Mouse (Mus musculus) hindbrain, embryonic 12.5 days (tissue): ENCODE results near the gene Bex3. TPM values are rescaled to one million over a fixed set of nuclear protein-coding genes. Genes with fewer than 3 reads are reported as not detected.
"Not testable (repeated sequence)": the region's sequence is repeated elsewhere in the genome, so short reads cannot be mapped to it uniquely, and the experiment has no call there.

Experiments used
- ATAC-seq: fragments of 200-750 bp; cut with Nextera tagmentation; 2 replicates; pipeline ENCODE4 v1.8.0; 2017; ENCODE audit warnings: moderate TSS enrichment; ENCODE audit not compliant: low FRiP score
- H3K27ac ChIP-seq: fragments of 300-500 bp; sonication (generic); 2 replicates; pipeline ENCODE4 v1.5.1; 2016; ENCODE audit warnings: mild to moderate bottlenecking
- H3K27me3 ChIP-seq: fragments of 300-500 bp; sonication (generic); 2 replicates; pipeline ENCODE4 v1.6.1; 2016; ENCODE audit warnings: mild to moderate bottlenecking
- H3K36me3 ChIP-seq: fragments of 300-500 bp; sonication (generic); 2 replicates; pipeline ENCODE4 v1.6.1; 2016; ENCODE audit warnings: mild to moderate bottlenecking
- H3K4me1 ChIP-seq: fragments of 300-500 bp; sonication (generic); 2 replicates; pipeline ENCODE4 v1.6.1; 2016
- H3K4me2 ChIP-seq: fragments of 300-500 bp; sonication (generic); replicated peaks from 2 replicates; pipeline ENCODE4 v1.6.1; 2016; ENCODE audit warnings: mild to moderate bottlenecking
- H3K4me3 ChIP-seq: fragments of 300-500 bp; sonication (generic); 2 replicates; pipeline ENCODE4 v1.5.1; 2016; ENCODE audit warnings: mild to moderate bottlenecking
- H3K9ac ChIP-seq: fragments of 300-500 bp; sonication (generic); 2 replicates; pipeline ENCODE4 v1.6.1; 2016; ENCODE audit warnings: mild to moderate bottlenecking, moderate library complexity
- H3K9me3 ChIP-seq: fragments of 300-500 bp; sonication (generic); replicated peaks from 2 replicates; pipeline ENCODE4 v1.6.1; 2016; ENCODE audit warnings: mild to moderate bottlenecking
- WGBS: fragments of 180-500 bp; shearing (Covaris S2); methylation state at CpG from one replicate; pipeline ENCODE4 v1.1.7; 2016; 5-methylcytosine and 5-hydroxymethylcytosine counted together
- polyA plus RNA-seq: library from polyadenylated mRNA; unstranded; fragments of >200 nt; fragmentation: Nextera tagmentation; extraction: Ambion mirVana; gene quantifications from 2 replicates; pipeline ENCODE4 v1.2.1, GENCODE M21; 2016

Bex3 gene
- polyA plus RNA-seq: 656 and 680 TPM in 2 replicates

DNA sequence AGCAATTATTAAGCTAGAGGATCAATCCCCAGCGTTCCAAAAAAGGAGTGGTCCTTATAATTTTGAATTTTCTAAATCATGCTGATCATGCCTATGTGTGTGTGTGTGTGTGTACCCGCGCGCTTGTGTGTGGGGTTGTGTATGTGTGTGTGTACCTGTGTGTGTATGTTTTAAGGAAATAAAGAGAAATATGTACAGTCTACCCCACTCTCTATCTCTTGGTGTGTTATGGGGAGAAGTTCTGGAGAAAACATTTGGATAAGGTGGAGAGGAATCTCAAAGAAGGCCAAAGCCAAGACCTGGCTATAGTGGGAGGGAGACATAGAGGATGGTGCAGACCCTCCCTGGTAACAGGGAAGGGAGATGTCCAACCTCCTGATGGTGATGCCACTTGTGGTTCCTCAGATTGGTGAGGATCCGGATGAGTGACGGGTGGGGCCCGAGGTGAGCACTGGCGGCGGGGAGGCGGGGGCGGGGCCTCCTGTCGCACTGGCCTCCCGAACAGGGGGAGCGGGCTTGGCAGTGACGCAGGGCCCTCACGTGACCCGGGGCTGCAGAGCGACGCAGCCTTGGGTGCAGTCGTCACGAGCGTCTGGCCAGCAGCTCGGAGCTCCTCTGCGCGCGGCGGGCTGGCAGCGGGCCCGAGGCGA lies at the start of gene Bex3:
Bex3 (plus strand) TSS at position 511 of the 650 bp plus-strand sequence.
- peak within 1 kb of the TSS; percentile 68 for H3K27ac ChIP-seq
- not testable (repeated sequence) for H3K27me3 ChIP-seq, H3K36me3 ChIP-seq, H3K9me3 ChIP-seq, H3K4me1 ChIP-seq
- peak within 1 kb of the TSS; percentile 41 for H3K4me3 ChIP-seq
- H3K9ac ChIP-seq: peak within 1 kb of the TSS; percentile 74
- H3K4me2 ChIP-seq: peak within 1 kb of the TSS; percentile 53
- 46% methylated on average over 11 of the region's 30 CpGs for WGBS
- peak; percentile 98 for ATAC-seq

- no peaks in the 10 kb centered on the region for H3K4me1 ChIP-seq
- ATAC-seq: no peak
- H3K36me3 ChIP-seq: no peaks in the 10 kb centered on the region
- 63% methylated on average over 6 of the region's 6 CpGs for WGBS
- H3K4me2 ChIP-seq: no peak overlapping the region
- H3K4me3 ChIP-seq: no peak overlapping the region
- H3K27ac ChIP-seq: no peak overlapping the region
- H3K27me3 ChIP-seq: peaks cover 2% of the 10 kb centered on the region; the same call in 1 of the 2 replicates
- H3K9ac ChIP-seq: no peak overlapping the region
- no peaks in the 10 kb centered on the region for H3K9me3 ChIP-seq
Measured at GRCm38 (mm10) chrX:136223714-136224113, 46.3 kb upstream of the Bex3 start.

DNA sequence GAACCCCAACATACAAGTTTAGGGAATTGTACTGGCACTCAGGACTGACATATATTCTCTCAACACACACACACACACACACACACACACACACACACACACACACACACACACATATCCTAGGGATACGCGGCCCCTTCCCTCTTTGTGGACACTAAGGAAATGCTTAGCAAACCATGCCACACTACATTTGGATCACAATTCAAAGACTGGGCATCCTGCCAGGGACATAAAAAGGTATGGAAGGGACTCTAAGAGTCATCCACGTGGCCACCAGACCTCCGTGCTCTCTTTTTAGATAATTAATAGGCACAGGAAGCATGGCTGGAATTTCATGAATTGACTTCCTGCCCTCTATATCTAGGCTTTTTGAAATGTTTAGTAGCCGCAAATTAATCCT lies 42.3 kb upstream of the Bex3 start:
- no peaks in the 10 kb centered on the region for H3K9me3 ChIP-seq
- ATAC-seq: no peak
- 70% methylated on average over 5 of the region's 5 CpGs for WGBS
- H3K27ac ChIP-seq: no peak overlapping the region
- H3K4me1 ChIP-seq: no peaks in the 10 kb centered on the region
- no peak overlapping the region for H3K4me2 ChIP-seq
- H3K9ac ChIP-seq: no peak overlapping the region
- H3K36me3 ChIP-seq: no peaks in the 10 kb centered on the region
- no peak overlapping the region for H3K4me3 ChIP-seq
- peaks cover 2% of the 10 kb centered on the region; the same call in 1 of the 2 replicates for H3K27me3 ChIP-seq

DNA sequence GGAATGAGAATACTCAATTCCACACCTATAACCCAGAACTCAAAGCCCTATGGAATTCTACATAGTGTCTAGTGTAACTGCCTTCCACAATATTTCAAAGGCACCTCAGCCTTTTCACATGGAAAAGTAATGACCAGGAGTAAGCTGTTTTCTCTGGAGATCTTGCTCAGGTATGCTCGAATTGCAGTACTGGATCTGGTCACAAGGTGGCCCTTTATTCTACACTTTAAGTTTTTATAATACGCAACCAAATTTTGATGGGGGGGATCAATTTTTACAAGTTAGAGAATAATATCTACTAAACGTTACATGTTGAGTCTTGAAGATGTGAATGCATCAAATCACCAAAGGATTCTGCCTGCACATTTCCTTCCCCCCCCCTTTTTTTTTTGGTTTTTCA lies 31.9 kb upstream of the Bex3 start:
- H3K27me3 ChIP-seq: no peaks in the 10 kb centered on the region
- H3K4me1 ChIP-seq: no peaks in the 10 kb centered on the region
- H3K4me2 ChIP-seq: no peak overlapping the region
- H3K27ac ChIP-seq: no peak overlapping the region
- WGBS: 56% methylated on average over 3 of the region's 3 CpGs
- no peak overlapping the region for H3K4me3 ChIP-seq
- ATAC-seq: no peak
- no peaks in the 10 kb centered on the region for H3K9me3 ChIP-seq
- H3K9ac ChIP-seq: no peak overlapping the region
- no peaks in the 10 kb centered on the region for H3K36me3 ChIP-seq

- no peak overlapping the region for H3K4me3 ChIP-seq
- no peaks in the 10 kb centered on the region for H3K36me3 ChIP-seq
- no peak overlapping the region for H3K9ac ChIP-seq
- no peak for ATAC-seq
- 88% methylated on average over 2 of the region's 2 CpGs for WGBS
- no peak overlapping the region for H3K27ac ChIP-seq
- no peak overlapping the region for H3K4me2 ChIP-seq
- no peaks in the 10 kb centered on the region for H3K27me3 ChIP-seq
- H3K4me1 ChIP-seq: 0 out of 2 replicates have a peak, but pooled peaks cover 2% of the 10 kb centered on the region
- no peaks in the 10 kb centered on the region for H3K9me3 ChIP-seq
Measured at GRCm38 (mm10) chrX:136243181-136243580, 26.9 kb upstream of the Bex3 start.

GRCm38 (mm10) chrX:136244574-136245229 lies 25.4 kb upstream of the Bex3 start, which contains the start of gene Tceal9:
Gene Tceal9 (plus strand): TSS chrX:136245079.
- no peaks in the 10 kb centered on the region for H3K9me3 ChIP-seq
- H3K4me1 ChIP-seq: 0 out of 2 replicates have a peak, but pooled peaks cover 2% of the 10 kb centered on the region
- peak within 1 kb of the TSS; percentile 74 for H3K27ac ChIP-seq
- ATAC-seq: peak; percentile 94
- no peaks in the 10 kb centered on the region for H3K36me3 ChIP-seq
- WGBS: 30% methylated on average over 20 of the region's 20 CpGs
- peak within 1 kb of the TSS; percentile 73 for H3K9ac ChIP-seq
- H3K4me3 ChIP-seq: peak within 1 kb of the TSS; percentile 54
- peak within 1 kb of the TSS; percentile 48 for H3K4me2 ChIP-seq
- H3K27me3 ChIP-seq: no peaks in the 10 kb centered on the region

DNA sequence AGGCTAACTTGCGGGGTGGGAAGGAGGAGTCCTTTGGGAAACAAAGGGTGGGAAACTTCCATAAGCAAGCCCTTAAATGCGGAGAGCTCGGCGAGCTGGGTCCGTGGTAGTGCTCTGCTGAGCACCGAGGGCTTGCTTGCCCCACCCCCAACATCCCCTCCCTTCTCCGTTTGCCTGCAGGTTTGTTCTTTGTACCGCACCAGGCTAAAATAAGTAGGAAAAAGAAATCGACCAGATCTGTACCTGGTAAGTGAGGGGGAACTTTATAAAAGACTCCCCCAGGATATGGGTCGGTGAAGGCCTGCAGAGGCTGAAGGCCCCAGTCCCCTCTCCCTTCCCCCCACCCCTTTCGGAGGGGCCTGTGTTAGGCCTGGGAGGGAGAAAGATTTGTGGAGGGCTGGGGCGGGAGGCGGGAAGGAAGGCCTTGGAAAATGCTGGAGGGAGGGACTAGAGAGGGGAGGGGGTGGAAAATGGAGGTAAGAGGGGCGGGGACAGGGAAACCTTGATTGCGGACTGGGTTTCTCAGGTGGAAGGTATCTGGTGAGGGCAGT lies 24.5 kb upstream of the Bex3 start:
- no peaks in the 10 kb centered on the region for H3K36me3 ChIP-seq
- H3K27me3 ChIP-seq: no peaks in the 10 kb centered on the region
- peak; percentile 76 for ATAC-seq
- peak overlapping the region; percentile 54 for H3K4me3 ChIP-seq
- WGBS: 26% methylated on average over 15 of the region's 15 CpGs
- H3K9me3 ChIP-seq: no peaks in the 10 kb centered on the region
- H3K27ac ChIP-seq: peak overlapping the region; percentile 74
- H3K9ac ChIP-seq: peak overlapping the region; percentile 73
- peak overlapping the region; percentile 48 for H3K4me2 ChIP-seq
- H3K4me1 ChIP-seq: 0 out of 2 replicates have a peak, but pooled peaks cover 2% of the 10 kb centered on the region

DNA sequence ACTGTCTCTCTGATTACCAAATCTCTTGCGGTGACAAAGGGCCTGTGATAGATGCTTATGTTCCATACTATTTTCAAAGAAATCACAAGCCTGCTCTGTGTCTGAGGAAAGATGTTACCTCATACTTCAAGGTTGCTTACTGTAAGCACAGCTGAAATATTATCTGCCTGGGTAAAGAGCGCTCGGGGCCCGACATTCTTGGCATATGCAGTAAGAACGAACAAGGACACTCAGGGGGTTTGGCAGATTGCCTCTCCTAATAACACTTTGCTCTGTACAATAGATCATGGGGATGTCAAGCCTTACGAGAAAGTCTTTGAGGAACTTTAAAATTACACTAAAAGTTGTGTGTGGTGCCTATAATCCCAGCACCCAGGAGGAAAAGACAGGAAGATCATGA lies 21.2 kb upstream of the Bex3 start:
- WGBS: 86% methylated on average over 6 of the region's 6 CpGs
- no peaks in the 10 kb centered on the region for H3K9me3 ChIP-seq
- no peak overlapping the region for H3K4me3 ChIP-seq
- H3K36me3 ChIP-seq: no peaks in the 10 kb centered on the region
- H3K27ac ChIP-seq: no peak overlapping the region
- no peak overlapping the region for H3K4me2 ChIP-seq
- H3K9ac ChIP-seq: no peak overlapping the region
- H3K27me3 ChIP-seq: no peaks in the 10 kb centered on the region
- no peaks in the 10 kb centered on the region for H3K4me1 ChIP-seq
- no peak for ATAC-seq

DNA sequence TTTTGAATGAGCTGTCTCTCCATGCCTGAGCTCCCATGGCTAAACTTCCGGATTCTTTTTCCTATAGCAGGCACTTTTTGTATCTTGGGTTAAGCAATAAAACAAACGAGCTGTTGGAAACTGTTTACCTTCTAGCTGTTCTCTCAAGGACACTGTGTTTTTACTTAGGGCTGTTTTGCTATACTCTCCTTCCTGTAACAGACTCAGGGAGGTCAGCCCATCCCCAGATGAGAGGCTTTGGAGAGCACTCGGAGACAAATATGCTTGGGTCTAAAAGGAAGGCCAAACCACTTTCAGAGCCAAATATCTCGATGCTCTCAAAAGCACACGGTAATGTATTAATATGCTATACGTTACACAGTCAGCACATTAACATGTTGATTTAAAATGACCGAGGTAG lies 20.4 kb upstream of the Bex3 start:
- no peak for ATAC-seq
- Histone ChIP-seq H3K4me1 (no peaks in the 10 kb centered on the region), H3K4me2 (no peak overlapping the region), H3K9ac (no peak overlapping the region), H3K4me3 (no peak overlapping the region), H3K9me3 (no peaks in the 10 kb centered on the region), H3K27ac (no peak overlapping the region), H3K27me3 (no peaks in the 10 kb centered on the region), H3K36me3 (no peaks in the 10 kb centered on the region)
- WGBS: 83% methylated on average over 7 of the region's 7 CpGs

DNA sequence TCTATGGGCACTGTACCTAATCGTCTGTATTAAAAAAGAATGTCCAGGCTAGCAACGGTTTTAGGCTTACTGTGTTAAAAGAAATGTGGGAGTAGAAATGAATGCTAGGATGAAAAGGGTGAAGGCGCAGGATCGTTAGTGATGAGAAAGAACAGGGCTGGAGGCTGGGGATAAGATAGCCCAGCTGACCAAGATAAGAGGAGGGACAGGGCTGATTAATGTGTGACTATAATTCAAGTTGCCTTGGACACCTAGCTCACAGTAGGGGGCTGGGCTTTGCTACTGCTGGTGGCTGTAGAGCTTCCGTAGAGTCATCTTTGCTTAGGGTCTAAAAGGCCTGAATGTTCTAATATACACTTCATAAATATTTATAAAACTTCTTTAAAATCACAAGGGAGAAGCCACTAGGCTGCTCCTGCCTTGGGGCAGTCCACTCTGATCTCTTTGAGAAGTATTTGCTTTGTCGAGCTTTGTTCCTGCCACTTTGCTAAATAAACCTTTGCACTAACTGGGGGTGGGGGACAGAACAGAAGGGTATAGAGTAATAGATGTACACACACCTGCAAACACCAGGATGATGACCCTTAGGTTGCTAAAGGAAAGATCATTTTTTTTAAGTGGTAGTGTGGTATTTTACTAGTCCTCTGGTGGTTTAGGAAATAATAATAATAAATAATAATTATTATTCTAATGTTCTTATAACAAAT lies 17.9 kb upstream of the Bex3 start:
- no peaks in the 10 kb centered on the region for H3K36me3 ChIP-seq
- no peak for ATAC-seq
- no peak overlapping the region for H3K4me2 ChIP-seq
- no peak overlapping the region for H3K9ac ChIP-seq
- no peaks in the 10 kb centered on the region for H3K27me3 ChIP-seq
- 70% methylated on average over 6 of the region's 6 CpGs for WGBS
- H3K4me3 ChIP-seq: no peak overlapping the region
- H3K4me1 ChIP-seq: no peaks in the 10 kb centered on the region
- no peaks in the 10 kb centered on the region for H3K9me3 ChIP-seq
- no peak overlapping the region for H3K27ac ChIP-seq

DNA sequence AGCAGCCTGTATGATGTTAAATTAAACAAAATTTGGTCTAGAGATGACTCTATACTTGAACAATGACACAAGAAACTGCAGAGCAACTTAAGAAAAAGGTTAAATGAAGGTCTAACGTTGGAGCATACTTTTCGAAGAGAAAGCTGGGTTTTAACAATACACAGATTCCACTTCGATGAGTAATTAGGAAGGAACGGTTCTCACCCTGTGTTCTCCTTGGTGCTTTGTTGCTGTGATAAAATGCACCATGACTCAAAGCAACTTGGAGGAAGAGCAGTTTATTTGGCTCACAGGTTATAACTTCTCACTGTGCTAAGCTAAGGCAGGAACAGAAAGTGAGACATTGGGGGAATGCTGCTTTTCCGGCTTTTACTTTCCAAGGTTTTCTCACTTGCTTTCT lies 2.3 kb upstream of the Bex3 start:
- no peak for ATAC-seq

DNA sequence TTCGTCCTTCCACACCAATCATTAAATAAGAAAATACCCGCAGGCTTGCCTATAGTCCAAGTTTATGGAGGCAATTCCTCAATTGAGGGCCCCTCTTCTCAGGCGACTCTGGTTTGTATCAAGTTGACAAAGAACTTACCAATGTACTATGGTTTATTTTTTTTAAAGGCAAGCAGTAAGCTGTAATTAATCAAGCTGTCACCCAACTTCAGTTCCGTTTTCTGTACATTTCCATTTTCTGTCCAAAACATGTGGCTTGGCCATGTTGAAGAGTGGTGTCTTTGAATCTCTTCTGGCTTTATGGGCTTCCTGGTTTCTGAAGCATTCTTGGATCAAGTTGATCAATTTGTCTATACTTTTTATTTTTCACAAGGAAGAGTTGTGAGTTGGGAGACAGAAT lies 1.9 kb upstream of the Bex3 start:
- no peak overlapping the region for H3K4me3 ChIP-seq
- no peaks in the 10 kb centered on the region; the same call in 1 of the 2 replicates for H3K27me3 ChIP-seq
- no peaks in the 10 kb centered on the region for H3K36me3 ChIP-seq
- 68% methylated on average over 4 of the region's 4 CpGs for WGBS
- no peak overlapping the region for H3K4me2 ChIP-seq
- H3K9ac ChIP-seq: no peak overlapping the region
- no peaks in the 10 kb centered on the region for H3K9me3 ChIP-seq
- no peak overlapping the region for H3K27ac ChIP-seq
- no peak for ATAC-seq
- H3K4me1 ChIP-seq: 0 out of 2 replicates have a peak, but pooled peaks cover 2% of the 10 kb centered on the region

More for the DNA sequence above, 2.3 kb upstream of the Bex3 start:
- Histone ChIP-seq H3K4me3 (no peak overlapping the region), H3K4me1 (0 out of 2 replicates have a peak, but pooled peaks cover 2% of the 10 kb centered on the region), H3K9ac (no peak overlapping the region), H3K27me3 (no peaks in the 10 kb centered on the region; the same call in 1 of the 2 replicates), H3K36me3 (no peaks in the 10 kb centered on the region), H3K4me2 (no peak overlapping the region), H3K9me3 (no peaks in the 10 kb centered on the region), H3K27ac (no peak overlapping the region)
- 75% methylated on average over 5 of the region's 5 CpGs for WGBS
